Mouse (Mus musculus): ENCODE measurements at regions not wholly inside any gene's neighbourhood (a gene's known extent, or its start where the extent isn't known, plus 50 kb on each side); places are given as distances from the start of the nearest gene placed in this dataset.

DNA sequence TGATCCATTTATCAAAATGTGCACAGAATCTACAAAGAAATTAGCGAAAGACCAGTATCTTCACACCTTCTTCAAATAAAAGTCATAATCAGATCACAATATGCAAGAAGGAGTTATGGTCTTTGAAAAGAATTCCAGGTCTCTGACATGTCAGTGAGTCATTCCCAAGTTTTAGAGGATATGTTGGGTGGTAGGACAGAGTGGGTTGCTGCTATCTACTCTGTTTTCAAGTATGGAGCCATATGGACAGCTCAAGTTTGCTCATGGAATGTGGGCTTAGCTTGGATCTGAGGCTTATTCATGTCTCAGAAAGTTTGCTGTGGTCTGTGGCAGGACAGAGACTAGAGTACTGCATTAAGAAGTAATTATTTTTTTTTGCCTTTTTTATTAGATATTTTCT, 657.0 kb downstream of the Inhba start:
- DNase-seq (ENCODE audit: low spot score in 2 of 2) = no peak

- DNase-seq (ENCODE audit: low spot score in 2 of 2) = peak in 1 of 2 experiments; percentile 62
These were observed 657.6 kb downstream of the Inhba start for GRCm38 (mm10) chr13:16669281-16669680.

DNA sequence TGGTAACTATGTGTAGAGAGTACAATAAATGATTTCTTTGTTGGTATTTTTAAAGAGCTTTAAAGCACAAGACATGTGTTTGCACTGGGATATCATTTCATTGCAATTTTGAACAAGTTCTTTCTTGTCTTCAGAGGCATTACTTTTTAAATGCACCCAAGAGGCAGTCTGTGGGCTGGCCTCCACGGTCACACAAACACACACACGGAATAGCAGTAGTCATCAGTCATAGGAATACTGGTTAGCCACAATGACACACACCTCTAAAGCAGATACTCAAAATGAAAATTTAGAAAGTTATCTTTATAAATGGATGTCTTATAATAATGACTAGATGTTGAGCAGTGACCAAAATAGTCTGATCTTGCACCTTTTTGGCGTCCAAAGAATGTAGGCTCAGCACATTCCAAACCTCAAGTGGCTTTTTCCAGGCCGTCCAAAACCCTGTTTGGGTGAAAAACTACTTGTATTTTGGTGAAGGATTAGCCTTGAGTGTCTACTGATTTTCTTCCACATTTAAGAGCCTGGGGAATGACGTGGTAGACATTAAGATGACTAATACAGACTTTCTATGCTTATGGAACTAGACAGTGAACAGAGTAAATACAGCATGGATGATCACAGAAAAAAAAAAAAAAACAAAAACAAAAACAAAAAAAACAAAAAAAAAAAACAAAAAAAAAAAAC, 658.5 kb downstream of the Inhba start:
- no peak for DNase-seq (ENCODE audit: low spot score in 2 of 2)

DNA sequence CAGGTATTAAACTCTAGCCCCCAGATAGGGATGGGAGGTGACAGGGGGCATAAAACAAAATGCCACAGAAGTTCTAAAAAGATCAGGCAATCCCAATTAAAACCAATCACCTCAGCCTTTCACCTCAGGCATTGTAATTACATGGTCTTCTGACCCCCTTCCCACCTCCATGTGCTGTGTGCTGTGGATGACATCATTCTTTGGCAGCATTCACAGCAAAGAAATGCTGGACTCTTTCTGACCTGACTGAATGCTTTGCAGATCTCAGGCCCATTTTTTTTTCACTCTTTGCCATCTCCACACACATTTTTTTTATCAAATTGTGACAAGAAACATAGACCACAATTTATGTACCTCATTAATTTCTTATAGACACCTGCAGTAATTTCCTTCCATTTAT, 659.1 kb downstream of the Inhba start:
- DNase-seq (ENCODE audit: low spot score in 2 of 2) = no peak

- no peak for DNase-seq (ENCODE audit: low spot score in 2 of 2)
These were observed 665.2 kb downstream of the Inhba start for GRCm38 (mm10) chr13:16676873-16677272.

DNA sequence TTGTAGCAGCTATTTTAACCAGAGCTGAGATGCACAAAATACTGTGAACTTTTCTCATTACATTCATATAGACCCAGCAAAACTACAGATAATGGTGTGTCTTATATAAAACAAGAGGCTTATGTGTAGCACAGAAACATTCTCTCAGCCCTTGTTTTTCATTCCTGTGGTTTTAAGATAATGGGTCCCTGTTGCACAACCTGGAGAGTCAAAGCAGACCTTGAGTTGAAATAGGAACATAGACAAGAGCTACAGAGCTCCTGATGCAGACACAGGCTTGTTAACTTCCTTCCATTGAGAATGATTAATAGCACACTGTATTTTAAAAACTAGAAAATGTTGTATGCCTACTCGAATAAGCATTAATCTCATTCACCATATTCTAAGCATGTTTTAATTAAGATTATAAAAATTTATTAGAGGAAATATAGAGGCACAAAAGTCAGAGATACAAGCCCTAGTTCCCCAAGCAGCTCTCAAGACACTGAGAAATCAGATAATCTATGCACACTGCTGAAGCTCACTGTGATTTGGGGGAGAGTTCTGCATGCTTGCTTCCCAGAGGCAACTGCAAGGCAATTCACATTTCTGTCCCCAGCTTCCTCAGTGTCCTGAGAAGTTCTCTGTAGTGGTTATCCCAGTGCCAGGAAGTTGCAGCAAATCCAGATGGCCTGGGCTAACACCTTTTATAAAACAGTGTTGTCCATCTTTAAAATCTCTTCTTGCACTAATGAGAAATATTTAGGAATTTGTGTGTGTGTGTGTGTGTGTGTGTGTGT, 666.8 kb downstream of the Inhba start:
- DNase-seq (ENCODE audit: low spot score in 2 of 2) = no peak

- no peak for DNase-seq (ENCODE audit: low spot score in 2 of 2)
These were observed 682.5 kb downstream of the Inhba start for GRCm38 (mm10) chr13:16694201-16694600.

DNA sequence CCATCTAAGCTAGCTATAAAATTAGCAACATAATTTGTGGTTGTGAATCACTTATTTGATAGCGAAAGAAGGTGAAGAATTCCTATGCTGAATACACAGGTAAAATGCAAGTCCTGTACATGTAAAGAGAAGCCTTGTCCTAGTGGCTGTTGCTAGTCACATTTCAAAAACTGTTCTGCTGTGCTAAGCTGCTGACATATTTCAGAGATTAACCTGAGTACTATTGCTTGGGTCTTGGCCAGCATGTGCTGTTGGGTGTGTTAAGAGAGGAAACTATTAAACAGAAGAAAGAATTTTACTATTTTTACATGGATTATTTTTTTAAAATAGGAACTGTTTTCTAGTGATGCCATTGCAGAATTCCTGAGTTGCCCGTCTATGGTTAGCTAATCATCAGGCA, 689.3 kb downstream of the Inhba start:
- no peak for DNase-seq (ENCODE audit: low spot score in 2 of 2)

- no peak for DNase-seq (ENCODE audit: low spot score in 2 of 2)
These were observed 690.5 kb downstream of the Inhba start for GRCm38 (mm10) chr13:16702138-16702537.

GRCm38 (mm10) chr13:16705217-16706104, 693.8 kb downstream of the Inhba start:
- DNase-seq (ENCODE audit: low spot score in 2 of 2) = no peak

DNA sequence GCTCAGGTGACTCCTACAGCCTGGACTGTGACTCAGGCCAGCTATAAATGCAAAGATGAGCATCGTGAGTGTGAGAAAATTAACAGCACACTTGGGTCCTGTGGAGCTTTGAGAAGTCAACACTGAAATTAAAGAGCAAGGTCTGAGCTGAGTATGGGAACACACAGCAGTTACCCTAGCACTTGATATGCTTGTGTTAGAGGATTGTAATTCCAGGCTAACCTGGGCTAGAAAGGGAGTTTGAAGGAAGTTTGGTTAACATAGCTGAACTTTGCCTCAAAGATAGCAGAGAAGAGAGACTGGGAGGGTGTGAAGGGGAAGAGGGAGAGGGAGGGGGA, 694.4 kb downstream of the Inhba start:
- DNase-seq (ENCODE audit: low spot score in 2 of 2) = no peak

GRCm38 (mm10) chr13:16715296-16715960, 703.8 kb downstream of the Inhba start:
- DNase-seq (ENCODE audit: low spot score in 2 of 2) = no peak

DNA sequence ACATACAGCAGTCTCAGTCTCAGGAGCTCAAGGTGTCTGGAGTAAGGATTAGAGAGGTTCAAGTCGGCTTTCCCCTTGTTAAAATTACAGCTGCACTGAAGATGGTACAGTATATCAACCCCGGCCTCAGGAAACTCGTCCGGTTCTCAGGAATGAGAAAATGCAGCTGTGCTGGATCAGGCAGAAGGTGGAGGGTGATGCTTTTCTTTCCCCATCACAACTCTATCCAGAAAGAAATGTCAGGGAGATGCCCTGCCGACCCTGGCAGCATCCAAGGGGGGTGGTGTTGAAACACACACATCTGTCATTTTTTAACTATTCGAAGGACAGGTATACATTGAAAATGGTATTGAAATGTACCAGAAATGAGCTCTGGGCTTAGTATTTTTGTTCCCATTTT, 704.7 kb downstream of the Inhba start:
- DNase-seq (ENCODE audit: low spot score in 2 of 2) = no peak

- DNase-seq (ENCODE audit: low spot score in 2 of 2) = no peak
These were observed 705.4 kb downstream of the Inhba start for GRCm38 (mm10) chr13:16716796-16717749.

DNA sequence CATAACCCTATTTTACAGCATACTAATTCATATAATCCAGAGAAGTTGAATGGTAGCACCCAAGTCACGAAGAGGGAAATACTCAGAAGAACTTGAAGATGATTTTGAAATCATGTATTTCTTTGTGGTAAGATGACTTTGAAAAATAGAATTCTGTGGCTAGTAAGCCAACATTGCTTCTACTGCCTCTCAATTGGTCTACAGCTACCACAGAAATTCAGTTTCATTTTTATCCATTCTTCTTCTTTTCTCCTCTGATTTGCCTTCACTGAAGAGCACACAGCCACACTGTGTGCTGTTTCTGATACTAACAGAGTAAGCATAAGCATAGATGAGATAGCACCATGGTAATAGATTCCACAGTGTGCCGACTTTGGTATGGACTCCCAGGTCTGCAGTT, 708.4 kb downstream of the Inhba start:
- DNase-seq (ENCODE audit: low spot score in 2 of 2) = no peak

DNA sequence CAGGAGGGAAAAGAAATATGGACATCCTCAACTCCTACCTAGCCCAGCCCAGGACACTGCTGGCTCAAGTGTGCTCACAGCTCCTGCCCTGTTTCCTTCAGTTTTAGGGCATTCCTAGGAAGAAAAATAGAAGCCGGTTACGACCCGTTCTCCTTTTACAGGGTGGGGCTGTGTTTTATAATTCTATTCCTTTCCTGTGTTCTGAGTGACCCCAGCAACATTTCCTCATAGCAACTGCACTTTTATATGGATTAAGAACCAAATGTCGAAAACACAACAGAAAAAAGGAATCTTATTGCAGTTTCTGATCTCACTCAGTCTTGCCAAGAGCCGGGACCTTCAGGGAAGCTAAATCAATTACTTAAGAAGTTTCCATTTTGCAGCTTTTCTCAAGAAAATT, 713.7 kb downstream of the Inhba start:
- DNase-seq (ENCODE audit: low spot score in 2 of 2) = no peak

DNA sequence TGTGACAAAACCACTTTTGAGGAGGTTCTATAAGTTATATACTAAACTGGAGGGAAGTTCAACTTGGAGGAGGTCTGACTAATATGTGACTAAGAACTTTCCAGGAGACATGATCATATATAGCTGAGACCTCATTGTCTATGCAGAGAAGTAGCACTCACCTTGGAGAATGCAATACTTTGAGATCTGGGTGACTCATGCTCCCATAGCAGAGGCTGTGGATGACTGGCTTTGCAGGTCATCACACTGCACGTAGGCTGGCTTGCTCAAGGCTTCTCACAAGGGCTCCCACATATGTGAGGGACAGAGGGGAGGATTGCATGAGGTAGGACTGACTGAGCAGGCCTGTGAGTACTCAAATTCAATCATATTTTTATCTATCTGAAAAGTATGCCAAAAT, 726.7 kb downstream of the Inhba start:
- no peak for DNase-seq (ENCODE audit: low spot score in 2 of 2)

- DNase-seq (ENCODE audit: low spot score in 2 of 2) = no peak
These were observed 727.9 kb downstream of the Inhba start for GRCm38 (mm10) chr13:16739563-16739962.

- no peak for DNase-seq (ENCODE audit: low spot score in 2 of 2)
These were observed 732.6 kb downstream of the Inhba start for GRCm38 (mm10) chr13:16744237-16744636.

DNA sequence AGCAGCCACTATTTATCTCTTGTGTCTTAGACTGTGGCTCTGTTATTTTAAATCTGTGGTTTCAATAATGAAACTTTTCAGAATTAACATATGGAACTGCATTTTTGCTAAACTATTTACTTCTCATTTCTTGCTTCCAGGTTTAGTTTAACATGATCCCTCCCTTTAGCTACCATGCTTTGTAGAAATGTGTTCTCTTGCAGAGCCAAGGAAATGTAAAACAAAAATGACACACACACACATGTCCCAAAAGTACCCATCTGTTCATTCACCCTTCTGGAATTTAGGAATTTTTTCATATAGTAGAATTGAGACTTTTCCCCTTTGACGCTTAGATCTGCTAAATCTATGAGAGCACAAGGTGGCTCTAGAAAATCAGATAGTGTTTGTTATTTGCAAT, 734.0 kb downstream of the Inhba start:
- no peak for DNase-seq (ENCODE audit: low spot score in 2 of 2)

DNA sequence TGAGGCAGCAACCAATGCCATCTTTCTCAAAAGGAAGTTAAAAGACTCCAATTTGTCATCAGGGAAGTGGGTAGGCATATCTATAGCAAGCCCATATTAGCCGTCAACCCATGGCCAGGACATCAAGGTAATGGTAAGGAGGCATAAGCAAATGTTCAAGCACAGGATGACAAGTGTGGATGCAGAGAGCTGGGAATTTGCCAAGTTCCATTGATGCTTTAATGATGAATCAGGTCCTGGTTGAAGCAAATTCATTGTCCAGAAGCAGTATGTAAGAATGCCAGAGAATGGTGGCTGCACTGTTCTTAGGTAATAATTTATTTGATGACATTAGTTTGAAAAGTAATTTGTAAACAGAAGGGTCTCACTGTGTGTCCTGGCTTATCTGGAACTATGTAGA, 734.8 kb downstream of the Inhba start:
- no peak for DNase-seq (ENCODE audit: low spot score in 2 of 2)
